Mouse (Mus musculus) urinary bladder, postnatal 25 days (tissue): ENCODE measurements around the gene Aadacl2.

Source experiments
- DNase-seq: peaks from one replicate; pipeline ENCODE4 v3.0.0; 2022; ENCODE audit warnings: low spot score

Aadacl2 gene

DNA sequence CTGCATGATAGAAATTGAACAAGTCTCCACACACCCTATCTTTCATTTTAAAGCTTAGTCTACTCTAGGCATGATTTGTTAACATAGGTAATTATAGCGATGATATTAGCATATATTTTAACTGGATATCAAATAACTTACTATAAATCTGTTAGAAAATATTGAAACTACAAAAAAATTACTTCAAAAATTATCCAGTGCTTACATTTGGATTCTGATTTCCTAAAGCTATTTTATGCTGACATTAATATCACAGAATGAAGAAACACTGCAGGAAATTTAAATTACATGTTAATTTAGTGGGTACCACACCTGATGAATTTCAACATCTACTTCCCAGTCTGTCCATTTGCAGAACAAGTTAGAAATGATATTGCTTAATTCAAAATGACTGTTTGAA lies at the start of gene Aadacl2:
Gene Aadacl2 (plus strand): TSS at position 301 of the 400 bp plus-strand sequence.
- no peak for DNase-seq

DNA sequence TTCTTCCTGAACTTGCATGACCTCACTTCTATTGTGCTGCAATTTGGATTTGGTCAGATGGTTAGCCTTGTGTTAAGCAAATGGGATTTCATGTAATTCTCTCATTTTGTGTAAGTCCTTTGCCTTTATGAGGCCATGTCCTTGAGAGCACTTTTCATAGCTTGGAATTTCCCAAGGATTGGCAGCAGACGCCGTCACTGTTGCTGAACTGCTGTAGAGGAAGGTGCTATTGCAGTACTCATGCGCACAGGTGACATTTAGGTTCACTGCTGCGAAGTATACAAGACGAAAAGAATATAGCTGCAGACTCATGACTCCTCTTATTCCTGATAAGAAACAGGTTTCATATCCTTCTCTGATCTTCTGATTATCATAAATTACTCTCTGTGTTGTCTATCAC lies 35.7 kb upstream of the Aadacl2 start:
- DNase-seq, result no peak

DNA sequence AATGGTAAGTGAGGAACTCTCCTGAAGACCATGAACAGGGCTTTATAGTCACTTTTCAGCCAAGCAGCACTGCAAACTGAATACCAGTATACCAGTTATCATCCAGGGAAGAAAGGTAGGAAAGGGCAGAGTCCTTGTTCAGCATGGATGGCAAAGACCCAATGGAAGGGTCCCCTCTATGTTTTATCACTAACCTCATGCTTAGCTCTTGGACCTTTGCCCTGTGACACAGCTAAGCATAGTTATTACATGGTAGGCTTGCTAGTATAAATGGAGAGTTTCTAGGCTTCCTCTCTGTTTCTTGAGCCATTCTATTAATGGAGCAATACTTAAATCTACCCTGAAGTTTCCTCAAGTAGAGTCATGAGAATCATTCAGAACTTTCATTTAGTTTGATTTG lies 32.0 kb upstream of the Aadacl2 start:
- no peak for DNase-seq

DNA sequence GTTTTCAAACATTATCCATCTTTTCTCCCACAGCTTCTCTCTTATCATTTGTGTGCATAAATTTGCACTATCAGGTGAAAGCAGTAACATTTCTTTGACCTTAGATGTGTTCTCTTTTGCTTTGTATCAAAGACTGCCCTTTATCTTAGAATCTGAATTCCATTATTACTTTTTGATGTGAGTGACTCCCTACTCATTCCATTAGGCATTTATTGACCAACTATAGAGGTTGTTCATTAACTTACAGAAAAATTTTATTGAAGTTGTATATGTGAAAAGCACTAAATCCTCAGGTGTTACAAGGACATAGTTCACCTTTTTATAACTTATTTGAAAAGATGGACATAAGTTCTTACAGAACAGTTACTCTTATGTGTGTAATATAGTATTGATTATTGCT lies 2.9 kb upstream of the Aadacl2 start:
- no peak for DNase-seq

DNA sequence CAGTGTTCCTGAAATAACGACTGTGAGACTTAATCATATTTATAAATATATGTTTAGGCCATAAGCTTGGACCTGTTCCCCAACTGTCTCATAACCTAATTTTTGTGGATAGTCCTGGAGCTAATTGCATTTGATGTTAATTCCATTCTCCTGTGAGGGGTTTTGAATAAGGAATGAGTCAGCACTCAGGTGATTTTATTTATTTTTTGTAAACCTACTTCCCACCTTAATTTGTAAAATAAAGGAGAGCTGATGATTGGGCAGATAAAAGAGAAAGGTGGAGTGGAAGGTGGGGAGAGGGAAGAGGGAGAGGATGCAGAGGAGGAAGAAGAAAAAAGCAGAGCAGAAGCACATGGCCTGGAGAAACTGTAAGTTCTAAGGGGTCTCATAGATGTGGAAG lies 18.9 kb downstream of the Aadacl2 start, which contains the start of gene Aadac:
Gene Aadac (plus strand): TSS at position 301 of the 400 bp plus-strand sequence.
- DNase-seq, result no peak

DNA sequence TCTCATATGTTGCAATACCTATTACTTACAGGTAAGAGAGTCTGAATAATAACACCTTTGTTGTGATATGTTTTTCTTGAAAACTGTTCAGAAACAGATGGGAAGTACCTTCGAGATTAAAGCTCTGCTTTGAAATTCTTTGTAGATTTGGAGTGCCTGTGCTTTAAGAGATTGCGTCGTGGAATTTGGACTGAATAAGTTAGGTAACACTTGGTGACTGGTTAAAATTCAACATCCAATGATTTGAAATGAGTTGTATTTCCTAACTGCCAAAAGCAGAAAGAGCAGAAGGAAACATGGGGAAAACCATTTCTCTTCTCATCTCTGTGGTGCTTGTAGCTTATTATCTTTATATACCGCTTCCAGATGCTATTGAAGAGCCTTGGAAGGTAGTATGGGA lies 25.0 kb downstream of the Aadacl2 start:
- DNase-seq, result no peak

DNA sequence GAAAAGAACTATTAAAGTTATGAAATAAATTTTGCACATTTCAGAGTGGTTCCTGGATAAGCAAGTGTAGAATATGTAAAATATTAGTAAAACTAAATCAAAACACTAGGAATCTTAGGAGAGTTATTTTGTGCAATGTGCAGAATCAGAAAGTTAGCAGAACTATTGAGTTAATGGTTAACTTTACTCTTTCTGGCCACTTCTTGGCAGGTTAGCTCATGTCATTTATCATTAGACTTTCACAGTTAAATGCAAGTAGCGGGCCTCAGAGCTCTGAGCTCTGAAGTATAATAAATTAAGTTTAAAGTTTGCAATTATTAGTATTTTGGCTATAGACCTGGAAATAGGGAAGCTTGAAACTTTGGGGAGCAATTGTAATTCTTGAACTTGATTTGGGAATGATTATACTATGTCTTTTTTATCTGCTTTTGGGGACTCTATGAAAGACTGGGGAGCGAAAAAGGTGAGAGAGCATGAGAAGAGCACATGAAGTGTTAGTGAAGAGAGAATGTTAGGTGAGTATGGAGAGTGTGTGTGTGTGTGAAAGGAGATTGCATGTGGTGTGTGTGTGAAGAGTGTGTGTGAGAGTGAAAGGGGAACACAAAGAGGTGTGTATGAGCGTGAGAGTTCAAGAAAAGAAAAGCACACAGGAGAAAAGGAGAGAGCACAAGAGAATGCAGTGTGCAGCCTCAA lies 39.8 kb downstream of the Aadacl2 start:
- DNase-seq, result no peak

DNA sequence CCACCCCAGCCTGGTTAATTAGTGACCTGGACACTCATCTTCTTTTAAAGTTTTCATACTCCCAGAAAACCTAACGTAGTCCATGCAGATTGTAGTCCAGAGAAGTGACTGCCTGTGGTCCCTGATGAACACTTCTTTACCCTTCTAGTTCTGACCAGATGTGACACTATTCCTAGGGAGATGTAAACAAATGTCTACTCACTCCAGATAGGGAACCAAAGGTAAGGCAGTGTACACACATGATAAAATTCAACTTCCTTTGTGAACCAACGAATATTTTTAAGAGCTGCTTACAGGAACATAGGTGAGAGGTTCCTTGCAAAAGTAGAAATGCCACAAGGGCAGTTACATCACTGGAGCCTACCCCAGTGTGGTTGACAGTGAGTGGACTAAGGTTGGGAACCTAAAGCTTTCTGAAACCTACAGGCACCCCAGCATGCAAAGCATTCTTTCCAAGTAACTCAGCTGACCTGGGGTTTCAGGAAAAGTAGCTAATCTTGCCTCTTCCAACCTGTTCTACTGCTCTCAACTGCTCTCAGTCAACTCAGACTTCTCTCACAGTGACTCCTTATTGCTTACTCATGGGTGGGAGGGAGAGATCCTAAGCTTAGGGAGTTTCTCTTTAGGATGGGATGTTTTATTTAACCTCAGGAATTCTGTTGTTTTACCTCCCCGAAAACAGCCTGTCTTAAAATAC lies 46.8 kb downstream of the Aadacl2 start:
- peak; percentile 8 for DNase-seq

DNA sequence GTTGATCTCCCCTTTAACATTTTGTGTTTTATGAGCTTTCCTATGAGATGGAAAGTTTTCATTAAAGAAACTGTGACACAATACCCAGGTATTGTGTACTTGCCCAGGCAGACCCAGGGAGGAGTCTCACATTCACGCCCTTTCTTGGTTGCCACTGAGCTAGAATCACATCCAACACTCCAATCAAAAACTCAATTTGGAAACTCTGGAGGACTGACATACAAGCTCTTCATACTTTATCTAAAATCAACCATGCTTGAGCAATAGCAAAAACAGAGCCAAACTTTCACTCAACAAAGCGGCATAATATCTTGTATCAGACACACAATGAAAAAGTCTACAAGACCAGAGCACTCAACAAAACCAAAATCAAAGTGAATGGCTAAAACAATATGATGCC lies 47.4 kb downstream of the Aadacl2 start:
- DNase-seq, result no peak

DNA sequence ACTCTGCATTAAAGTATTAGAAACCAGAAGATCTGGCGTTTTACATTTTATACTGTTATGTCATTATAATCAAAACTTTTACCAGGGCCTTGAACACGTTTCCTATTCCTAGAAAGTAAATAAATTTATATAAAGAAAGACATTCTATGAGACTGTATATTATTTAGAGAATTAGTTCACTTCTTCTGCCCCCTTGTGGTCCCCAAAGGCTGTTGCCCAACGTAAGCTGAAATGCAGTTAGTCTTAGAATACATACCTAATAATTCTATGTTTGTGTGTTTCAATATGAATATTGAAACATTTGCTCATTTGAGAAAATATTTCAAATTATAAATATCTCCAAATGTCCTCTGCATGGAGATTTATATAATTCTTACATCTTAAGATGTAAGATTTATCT lies 49.9 kb downstream of the Aadacl2 start:
- no peak for DNase-seq

DNA sequence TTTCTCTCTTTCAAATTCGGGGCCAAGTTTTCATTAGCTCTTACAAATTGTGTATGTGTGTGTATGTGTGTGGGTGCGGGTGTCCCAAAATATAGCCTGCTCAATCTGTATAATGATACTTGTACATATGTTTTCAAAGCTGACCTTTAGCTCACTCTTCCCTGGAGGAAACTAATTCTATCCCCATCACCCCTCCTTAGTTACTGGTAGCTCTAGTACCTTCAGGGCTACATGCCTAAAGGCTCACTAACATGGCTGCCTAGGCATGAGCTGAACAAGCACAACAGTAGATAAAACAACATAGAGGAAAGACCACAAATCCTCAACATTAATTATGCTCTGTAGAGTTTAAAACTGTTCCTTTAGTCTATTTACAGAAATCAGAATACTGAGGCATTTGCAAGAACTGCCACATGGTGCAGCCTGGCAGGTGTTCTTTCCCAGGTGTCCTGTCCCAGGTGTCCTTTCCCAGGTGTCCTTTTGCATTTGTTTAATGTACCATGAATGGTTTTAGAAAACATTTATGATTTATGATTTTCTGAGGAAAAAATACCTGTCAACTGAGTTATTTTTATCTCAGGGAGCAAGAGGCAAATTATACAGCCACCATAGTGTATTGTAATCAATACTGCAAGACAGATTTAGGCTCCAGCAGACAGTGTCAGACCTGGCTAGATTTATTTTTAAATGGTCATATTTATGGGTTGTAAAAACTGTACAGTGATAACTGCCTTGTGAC lies 50.7 kb downstream of the Aadacl2 start:
- no peak for DNase-seq

DNA sequence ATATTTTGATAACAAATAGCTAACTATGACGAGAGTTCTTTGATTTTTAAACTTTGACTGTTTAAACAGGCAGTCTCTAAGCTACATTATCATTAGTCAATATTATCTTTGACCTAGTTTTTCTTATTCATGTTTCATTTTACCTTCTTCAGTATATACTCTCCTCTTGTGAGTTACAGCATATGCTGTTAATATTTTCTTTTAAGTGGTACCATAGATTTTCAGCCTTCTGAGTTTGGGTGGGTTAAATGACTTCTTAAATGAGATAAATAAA lies 51.2 kb downstream of the Aadacl2 start:
- no peak for DNase-seq
